Mouse (Mus musculus): ENCODE measurements at regions not wholly inside any gene's neighbourhood (a gene's known extent, or its start where the extent isn't known, plus 50 kb on each side); places are given as distances from the start of the nearest gene placed in this dataset.
A peak's percentile ranks its signal among the peaks of the same experiment; 100 is the strongest.

DNA sequence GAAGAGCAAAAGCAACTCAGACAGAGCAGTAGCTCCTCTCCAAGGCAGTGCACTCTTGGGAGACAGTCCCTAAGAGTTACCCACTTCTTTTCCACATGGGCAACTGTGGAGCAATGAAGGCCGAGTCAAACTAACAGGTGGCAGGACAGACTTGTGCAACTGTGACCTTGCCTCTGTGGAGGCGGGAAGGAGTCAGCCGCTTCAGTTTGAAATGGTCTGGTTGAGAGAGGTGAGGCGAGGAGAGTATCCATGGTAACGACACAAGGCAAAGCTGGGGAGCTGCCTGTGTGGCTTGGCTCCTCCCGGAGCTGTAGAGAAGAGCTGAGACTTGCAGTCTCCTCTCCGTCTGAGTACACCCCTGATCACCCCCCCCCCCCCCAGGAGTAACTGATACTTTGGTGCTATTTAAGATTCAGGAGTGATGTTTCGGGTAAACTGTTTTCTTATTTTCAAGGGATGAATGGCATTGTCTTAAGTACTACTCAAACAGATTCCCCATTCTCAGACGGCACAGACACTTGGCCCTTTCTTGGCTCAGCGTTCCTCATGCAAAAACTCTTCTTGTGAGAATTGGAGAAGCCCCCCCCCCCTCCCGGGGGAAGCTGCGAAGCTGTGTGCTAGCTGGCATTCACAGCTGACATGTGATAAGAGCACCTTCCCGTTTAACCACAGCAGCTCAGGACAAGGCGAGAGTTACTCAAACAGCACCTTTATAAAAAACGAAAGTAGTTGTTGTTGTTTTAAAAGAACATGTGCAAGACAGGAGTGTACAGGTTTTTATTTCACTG is 54.9 kb upstream of the Chst1 start:
- DNase-seq: peak in 1 of 2 experiments; percentile 10

DNA sequence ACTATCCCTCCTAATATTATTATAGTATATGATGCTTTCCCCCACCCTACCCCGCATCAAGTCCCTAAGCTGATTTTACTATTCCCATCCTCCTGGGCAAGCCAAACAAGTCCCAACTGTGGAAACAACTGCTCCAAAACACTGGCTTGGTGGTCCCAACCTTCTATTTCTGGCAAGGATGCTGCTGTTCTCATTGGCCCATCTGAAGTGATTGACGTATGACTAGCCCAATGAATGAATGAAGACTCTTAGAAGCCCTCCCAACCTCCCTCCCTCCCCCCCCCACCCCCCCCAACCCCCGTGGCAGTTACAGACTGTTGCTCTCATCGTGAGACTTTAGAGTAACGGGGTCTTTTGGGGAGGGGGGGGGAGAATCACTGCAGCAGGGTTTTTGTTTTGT is 58.7 kb upstream of the Chst1 start:
- no peak for DNase-seq

DNA sequence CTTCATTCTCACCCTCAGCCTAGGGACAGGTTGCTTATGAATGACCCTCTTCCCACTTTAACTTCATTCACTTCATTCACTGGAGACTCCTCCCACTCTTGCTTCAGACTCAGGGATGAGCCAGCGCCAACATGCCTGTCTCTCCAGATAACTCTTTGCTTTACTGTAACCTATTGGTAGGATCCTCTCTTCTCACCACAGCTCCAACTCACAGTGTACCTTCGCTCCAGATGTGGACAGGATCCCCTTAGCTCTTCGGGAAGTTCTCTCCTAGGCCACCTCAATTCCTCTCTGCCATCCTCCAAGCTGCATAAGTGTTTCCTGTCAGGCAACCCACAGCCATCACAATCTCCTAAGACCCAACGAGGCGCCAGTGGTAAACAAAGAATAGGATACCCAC is 67.5 kb upstream of the Chst1 start:
- DNase-seq: no peak

DNA sequence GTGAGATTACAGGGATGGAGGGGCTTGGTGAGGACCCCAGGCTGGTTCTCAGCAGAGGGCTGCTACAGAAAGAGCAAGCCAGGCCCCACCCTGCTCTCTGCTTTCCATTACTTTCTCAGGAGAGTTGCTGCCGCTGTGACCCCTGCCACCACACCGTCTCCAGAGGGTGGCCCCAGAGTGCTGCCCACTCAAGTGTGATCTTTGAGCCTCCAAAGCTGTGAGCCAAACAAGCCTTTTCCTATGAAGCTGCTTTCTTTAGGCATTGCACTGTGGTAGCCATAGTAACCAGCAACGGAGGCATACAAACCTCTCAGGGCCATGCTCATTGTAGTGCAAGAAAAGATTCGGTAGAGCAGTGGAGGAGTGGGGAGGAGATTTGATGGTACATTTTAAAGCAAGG is 68.8 kb upstream of the Chst1 start:
- no peak for DNase-seq

DNA sequence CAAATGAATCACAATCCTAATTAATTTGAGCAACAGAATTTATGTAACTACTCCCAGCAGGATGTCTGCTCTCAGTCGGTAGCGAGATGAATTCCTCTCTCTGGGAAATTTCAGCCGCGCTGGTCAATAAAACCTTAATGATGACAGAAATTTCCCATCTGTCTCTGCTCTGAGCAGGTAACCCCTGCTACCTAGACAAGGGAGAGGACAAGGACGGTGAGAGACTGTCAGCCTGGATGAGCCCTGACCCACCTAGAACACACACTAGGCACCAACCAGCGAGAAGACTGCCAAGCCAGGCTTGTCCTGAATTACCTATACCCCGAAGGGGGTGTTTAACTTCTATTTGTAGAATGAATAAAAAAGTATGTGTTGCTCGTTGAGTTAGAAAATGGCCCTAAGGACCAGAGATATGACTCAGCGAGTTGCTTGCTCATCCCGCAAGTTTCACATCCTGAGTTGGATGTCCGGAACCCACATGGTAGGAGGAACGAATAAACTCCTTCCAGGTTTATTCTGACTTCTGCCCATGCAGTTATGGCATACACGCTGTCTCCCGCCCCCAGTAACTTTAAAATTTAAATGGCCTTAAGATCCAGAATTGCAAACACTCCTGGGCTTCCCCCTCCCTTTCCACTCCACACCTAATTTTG is 69.5 kb upstream of the Slc35c1 start:
- no peak for DNase-seq

DNA sequence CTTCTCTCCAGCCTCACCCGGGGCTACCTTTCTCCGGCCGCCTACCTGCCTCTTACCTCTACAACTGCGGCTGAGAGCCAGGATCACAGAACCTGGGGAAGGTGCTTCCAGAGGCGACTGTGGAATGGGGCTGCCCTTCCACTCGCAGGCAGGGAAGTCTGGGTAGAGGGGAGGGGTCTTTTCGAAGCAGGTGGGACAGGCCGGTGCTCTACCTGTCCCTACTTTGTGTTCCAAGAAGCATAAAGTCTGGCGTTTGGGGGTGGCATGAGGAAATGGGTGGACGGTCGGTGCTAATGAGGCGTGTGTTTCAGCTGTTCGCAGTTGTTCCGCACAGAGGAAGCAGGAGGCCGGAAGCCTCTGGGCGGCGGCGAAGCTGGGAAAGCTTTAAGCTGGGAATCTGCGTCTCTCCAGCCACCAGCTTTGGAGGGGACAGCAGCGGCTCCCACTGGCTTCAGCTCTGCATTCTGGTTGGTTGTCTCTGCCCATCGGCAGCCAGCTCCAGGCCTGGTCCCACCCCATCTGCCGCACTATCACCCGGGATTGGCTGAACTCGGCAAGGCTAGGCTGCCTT is 68.8 kb upstream of the Slc35c1 start:
- DNase-seq: peak in 1 of 2 experiments; percentile 17

DNA sequence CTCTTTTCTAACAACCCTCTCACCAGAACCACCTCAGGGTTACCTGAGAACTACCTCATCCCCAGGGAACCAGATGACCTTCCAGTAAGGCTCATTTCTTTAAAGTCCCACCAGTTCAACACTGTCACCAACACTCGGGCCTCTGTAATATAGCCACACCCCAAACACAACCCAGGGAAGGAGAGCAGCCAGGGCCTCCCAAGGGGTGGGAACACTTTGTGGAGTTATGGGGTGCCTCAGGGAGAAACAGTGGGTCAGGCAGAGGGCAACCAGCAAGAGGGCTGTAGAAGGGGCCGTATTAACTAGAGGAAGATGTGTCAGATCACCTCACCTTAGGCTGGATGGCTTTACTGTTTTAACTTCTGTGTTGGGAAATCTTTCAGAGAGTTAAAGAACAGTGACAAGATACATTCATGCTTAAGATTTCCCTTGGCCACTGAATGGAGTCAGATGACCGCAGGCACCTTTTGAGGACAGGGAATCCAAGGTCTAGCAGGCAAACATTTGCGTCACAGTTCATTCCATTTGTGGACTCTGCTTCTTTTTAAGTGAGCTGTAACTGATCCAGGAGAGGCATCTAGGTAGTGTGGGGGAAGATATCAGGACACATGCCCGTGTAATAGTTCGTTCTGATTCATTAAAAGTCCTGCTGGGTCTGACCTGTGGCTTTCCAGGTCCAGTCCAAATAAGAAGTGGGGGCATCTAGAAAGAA is 67.9 kb upstream of the Slc35c1 start:
- DNase-seq: no peak

DNA sequence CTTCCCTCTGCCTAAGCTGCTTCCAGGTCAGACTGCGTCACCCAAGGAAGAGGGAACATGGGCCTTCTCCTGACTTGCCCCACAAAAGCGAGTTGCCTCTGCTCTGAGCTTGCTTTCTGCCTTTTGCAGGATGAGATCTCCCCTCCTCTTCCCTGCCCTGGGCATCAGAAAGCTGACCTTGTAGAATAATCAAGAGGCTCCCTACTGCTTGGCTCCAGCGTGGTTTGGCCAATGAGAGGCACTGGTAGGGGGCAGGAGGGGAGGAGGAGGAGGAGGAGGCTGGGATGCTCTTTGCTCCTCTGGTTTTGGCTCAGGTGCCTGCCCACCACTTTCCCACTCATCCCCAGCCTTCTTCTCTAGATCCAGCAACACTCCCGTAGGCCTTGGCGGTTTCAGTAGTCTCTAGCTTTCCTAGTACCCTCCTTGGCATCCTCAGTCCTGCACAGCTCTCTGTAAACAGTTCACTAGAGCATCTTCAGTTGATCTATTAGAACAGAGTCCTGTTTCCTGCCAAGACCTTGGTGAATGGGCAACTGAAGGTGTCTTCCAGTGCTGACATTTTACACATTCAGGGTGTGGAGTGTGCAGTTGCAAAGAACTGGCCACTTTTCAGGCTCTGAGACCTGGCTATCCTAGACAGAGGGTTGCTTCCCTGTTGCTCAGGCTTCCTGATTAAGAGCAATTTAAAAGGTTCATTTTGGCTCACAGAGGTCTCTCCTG is 66.5 kb upstream of the Slc35c1 start:
- DNase-seq: no peak

DNA sequence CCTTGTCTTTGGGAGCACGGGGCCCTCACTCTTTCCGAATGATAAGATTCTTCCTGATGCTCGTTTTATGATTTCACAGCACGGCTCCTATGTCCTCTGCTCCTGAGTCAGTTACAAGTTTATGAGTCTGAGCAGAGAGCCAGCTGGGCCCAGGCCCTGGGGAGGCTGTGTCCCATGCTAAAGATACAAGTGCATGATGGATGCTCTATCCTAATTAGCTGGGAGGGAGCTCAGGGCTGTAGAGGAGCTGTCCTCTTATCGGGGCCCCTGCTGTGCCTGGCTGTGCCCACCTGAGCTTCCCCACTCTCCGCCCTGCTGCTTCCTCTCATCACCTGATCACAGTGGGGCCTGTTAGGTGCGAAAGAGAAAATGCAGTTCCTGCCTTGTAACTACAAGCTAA is 65.3 kb upstream of the Slc35c1 start:
- DNase-seq: no peak

DNA sequence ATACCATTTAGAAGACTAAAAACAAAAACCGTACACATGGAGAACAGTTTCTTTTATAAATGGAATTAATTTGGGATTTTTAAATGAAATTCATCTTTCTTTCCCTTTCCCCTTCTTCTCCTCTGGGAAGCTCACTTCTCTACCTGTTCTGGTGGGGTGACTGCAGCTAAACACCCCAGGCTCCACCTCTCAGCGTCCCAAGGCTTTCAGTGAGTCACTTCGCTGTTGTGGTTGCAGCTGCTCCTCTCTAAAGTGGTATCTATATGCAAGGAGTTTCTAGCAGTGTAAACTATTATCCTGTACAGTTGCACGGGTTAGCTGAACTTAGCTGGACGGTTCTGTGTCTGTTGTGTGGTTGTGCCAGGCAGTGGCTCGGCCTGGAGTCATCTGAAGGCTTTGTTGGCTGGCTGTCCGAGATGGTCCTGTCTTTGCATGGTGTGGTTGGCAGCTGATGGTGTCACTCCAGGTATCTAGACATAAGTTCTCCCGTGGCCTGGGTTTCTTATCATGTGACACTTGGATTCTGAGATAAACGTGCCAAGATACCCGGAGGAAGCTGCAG is 64.8 kb upstream of the Slc35c1 start:
- no peak for DNase-seq

DNA sequence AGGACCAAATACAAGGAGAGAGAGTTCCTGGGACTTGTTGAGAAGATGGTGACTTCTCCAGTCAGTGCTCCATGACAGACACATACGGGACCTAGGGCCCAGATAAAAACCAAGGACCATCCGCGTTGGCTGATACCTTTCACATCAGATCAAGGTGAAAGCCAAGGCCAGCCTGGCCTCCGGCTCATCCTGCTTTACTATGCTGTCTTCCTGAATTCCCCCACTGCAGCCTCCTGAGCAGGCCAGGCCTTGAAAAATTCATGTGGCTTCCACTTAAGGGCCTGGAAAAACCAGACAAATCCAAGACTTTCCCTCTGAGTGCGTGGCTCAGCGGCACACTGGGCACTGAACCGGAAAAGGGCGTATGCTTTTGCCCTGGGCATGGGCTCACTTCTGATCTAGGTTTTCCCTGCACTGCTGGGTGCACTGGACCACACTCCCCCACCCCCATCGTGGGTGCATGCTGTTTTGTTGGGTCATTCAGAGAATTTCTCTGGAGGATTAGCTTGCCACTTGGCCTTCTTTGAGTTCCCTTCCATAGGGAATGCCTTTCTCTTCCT is 64.1 kb upstream of the Slc35c1 start:
- no peak for DNase-seq

DNA sequence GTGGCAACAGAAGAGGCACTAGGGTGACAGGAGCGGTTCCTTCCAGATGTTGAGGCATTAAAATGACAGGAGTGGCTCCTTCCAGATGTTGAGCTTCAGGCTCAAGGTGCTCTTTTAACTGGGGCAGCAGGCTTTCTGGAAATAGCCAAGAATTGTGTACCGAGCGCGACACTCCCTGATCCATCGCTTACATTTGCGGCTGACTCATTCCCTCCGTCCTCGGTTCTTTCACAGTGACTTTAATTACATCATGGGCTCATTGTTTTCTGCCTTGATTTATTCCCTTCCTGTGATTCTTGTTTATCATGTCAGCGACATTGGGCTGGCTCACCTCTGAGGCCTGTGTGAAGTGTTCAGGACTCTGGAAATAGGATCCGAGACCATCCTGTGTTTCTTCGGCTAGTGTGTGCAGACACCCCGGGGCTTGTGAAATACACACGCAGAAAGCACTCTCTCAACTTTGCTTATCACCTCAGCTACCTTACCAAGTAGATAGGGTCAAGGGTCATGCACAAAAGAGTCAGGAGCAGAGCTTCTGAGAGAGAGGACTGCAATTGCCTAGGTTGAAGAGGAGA is 63.1 kb upstream of the Slc35c1 start:
- no peak for DNase-seq

DNA sequence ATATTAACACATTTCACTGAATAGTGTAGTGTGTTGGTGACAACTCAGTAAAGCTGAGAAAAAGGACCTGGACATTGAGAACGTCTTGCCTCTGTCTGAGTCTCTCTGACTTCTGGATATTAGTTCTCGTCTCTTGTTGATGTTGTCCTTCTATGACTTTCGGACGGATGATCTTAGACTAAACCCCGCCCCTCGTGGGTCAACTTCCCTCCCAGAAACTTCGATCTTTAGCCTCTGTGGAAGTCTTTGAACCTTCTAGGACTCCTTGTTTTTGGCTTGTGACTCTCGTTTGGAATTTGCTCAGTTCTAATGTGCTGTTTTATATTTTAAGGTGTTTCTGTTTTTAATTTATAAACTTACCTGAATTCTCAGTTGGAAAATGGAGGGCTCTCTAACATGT is 61.2 kb upstream of the Slc35c1 start:
- no peak for DNase-seq

DNA sequence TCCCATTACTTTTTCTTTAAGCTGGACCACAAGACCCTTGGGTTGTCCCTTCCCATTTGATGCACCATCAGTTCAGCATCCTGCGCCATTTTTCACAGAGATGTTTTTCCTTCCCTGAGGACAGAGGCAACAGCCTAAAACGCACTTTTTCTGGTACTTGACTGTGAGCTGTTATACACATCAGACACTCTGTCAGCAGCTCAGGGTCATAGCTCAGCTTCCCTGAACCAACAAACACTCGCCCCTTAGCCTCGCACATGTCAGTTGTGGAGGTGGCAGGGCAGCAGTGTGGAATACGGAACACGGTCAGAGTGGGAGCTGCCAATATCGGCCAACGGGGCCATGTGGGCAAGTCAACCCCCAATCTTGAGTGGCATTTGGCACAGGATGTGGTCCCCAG is 59.1 kb upstream of the Slc35c1 start:
- no peak for DNase-seq

DNA sequence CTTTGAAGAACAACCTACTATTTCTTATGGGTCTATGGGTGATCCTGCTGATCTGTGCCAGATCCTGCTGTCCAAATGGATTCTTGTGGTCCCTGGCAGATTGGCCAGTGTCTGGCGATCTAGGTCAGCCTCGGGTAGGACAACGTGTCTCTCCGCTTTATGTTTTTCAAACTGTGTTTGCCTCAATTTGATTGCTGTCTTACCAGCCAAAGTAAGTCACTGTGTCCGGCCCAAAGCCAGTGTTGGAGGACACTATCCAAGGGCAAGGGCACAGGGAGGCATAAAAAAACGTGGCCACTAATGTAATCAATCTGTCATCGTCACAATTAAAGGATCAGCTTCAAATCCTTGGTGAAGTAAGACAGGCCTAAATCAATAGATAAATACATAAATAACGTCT is 58.6 kb upstream of the Slc35c1 start:
- no peak for DNase-seq

DNA sequence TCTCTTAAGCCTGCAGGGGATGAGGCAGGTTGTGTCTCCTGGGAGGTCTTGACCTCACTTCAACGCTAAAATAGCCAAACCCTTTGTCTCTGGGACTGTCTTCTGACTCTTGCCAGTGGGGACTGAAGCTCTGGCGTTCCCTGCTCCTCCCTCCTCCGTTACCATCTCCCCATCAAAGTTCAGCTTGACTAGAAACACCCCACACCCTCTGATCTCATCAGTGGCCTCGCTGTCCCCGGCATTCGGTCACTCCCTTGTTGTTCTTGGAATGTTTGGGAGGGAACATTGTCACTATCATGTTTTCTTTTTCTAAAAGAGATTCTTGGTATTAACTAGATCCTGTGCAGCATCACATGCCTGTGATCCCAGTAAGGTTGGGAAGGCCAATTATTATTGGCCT is 54.6 kb upstream of the Slc35c1 start:
- no peak for DNase-seq

DNA sequence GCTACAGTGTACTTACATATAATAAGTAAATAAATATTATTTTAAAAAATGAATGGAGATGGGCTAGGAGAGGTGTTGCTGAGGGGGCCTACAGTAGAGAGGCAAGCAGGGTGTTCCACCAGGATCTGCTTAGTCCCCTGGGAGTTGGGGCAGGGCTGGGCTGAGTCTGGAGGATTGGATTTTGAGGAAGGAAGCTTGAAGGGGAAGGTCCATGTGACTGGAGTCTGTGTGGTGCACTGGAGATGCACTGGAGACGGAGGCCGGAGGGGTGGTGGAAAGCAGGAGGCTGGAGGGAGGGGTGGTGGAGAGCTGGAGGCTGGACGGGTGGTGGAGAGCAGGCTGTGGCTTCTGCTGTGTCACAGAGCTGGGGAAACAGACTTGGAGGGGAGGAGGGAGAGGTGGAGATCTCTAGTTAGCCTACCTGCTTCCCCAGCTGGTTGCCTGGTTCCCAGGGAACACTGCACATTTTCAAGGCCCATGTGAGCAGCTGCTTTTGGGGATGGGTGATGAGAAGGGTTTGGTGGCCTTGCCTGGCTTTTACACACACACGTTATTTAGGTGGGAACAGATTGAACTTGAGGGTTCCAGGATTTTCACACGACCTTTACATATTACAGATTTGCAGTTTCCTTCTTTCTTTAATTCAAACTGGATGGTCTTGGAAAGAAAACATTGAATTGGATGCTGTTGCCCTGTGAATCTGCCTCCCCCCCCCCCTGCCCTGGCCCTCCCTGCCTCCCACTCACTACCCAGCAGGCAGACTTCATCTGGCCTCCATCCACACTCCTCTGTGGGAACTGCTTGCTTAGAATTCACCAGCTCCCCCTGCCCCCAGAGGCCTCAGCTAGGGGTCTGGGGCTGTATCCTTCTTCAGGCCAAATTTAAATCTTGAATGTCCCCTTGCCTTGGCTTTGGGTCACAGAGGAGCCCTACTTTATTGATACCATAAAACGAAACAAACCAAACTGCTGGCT is 51.7 kb upstream of the Slc35c1 start:
- no peak for DNase-seq

Data from thymus, postnatal 36 days (tissue).